Mouse (Mus musculus): ENCODE results near the gene Phospho1. TPM values are rescaled to one million over a fixed set of nuclear protein-coding genes. Genes with fewer than 3 reads are reported as not detected.

The Phospho1 gene
- polyA plus RNA-seq, 2 experiments from 2014 or later: not detected

- no peak for ATAC-seq
Observed at GRCm38 (mm10) chr11:95814101-95814500, 10.2 kb upstream of the Phospho1 start.

GRCm38 (mm10) chr11:95814857-95815256 is 9.4 kb upstream of the Phospho1 start:
- ATAC-seq: no peak

GRCm38 (mm10) chr11:95815412-95815811 is 8.9 kb upstream of the Phospho1 start:
- ATAC-seq: no peak

GRCm38 (mm10) chr11:95819138-95819537 is 5.2 kb upstream of the Phospho1 start:
- no peak for ATAC-seq

- no peak for ATAC-seq
Observed at GRCm38 (mm10) chr11:95821511-95821910, 2.8 kb upstream of the Phospho1 start.

- no peak for ATAC-seq
Observed at GRCm38 (mm10) chr11:95822437-95822836, 1.9 kb upstream of the Phospho1 start.

- ATAC-seq: no peak
Observed at GRCm38 (mm10) chr11:95824877-95825243, 561 bp downstream of the Phospho1 start.

GRCm38 (mm10) chr11:95825625-95826024 is 1.3 kb downstream of the Phospho1 start:
- no peak for ATAC-seq

- no peak for ATAC-seq
Observed at GRCm38 (mm10) chr11:95826317-95827167, 2.2 kb downstream of the Phospho1 start.

GRCm38 (mm10) chr11:95827168-95827447 is 2.8 kb downstream of the Phospho1 start:
- no peak for ATAC-seq

GRCm38 (mm10) chr11:95827464-95828085 is 3.3 kb downstream of the Phospho1 start:
- ATAC-seq: no peak

- no peak for ATAC-seq
Observed at GRCm38 (mm10) chr11:95828181-95828964, 4.1 kb downstream of the Phospho1 start.

GRCm38 (mm10) chr11:95829526-95830050 is 5.3 kb downstream of the Phospho1 start:
- no peak for ATAC-seq

GRCm38 (mm10) chr11:95830411-95831275 is 6.3 kb downstream of the Phospho1 start:
- no peak for ATAC-seq

GRCm38 (mm10) chr11:95831276-95831619 is 6.9 kb downstream of the Phospho1 start:
- no peak for ATAC-seq

- no peak for ATAC-seq
Observed at GRCm38 (mm10) chr11:95831641-95832040, 7.3 kb downstream of the Phospho1 start.

GRCm38 (mm10) chr11:95832129-95833005 is 8.1 kb downstream of the Phospho1 start:
- ATAC-seq: no peak

- no peak for ATAC-seq
Observed at GRCm38 (mm10) chr11:95833006-95833570, 8.8 kb downstream of the Phospho1 start.

- no peak for ATAC-seq
Observed at GRCm38 (mm10) chr11:95833631-95834142, 9.4 kb downstream of the Phospho1 start.

- ATAC-seq: peak; percentile 60
Observed at GRCm38 (mm10) chr11:95834143-95834667, 9.9 kb downstream of the Phospho1 start.
